Mouse (Mus musculus) MEL (cell line): ENCODE measurements around the gene Kcna6. TPM values are rescaled to one million over a fixed set of nuclear protein-coding genes. Genes with fewer than 3 reads are reported as not detected.

Experiments used
- DNase-seq: peaks from one replicate; pipeline ENCODE4 v3.0.0; 2011; ENCODE audit warnings: low read depth, low spot score
- H3K27ac ChIP-seq: 2 replicates; pipeline ENCODE4 v1.5.1; 2012; ENCODE audit warnings: low read depth, mild to moderate bottlenecking, control low read depth, low read length, moderate library complexity; ENCODE audit not compliant: control insufficient read depth
- H3K27me3 ChIP-seq, 2 experiments: fragments of 150-350 bp in 1 of 2; sonication (generic) in 1 of 2; 2 replicates each; pipeline ENCODE4 v1.6.1; 2012; ENCODE audit warnings: low read length in 2 of 2, mild to moderate bottlenecking in 2 of 2, improper control_type of control experiment in 1 of 2, moderate library complexity in 1 of 2; ENCODE audit not compliant: insufficient read depth in 2 of 2, control insufficient read depth in 1 of 2
- H3K36me3 ChIP-seq, 2 experiments: 2 replicates each; pipeline ENCODE4 v1.6.1; 2012 to 2014; ENCODE audit warnings: low read length in 2 of 2, improper control_type of control experiment in 1 of 2, inconsistent platforms in 1 of 2, mild to moderate bottlenecking in 1 of 2; ENCODE audit not compliant: insufficient read depth in 2 of 2, control insufficient read depth in 1 of 2
- H3K4me1 ChIP-seq, 2 experiments: fragments of 150-350 bp in 1 of 2; sonication (generic) in 1 of 2; 2 replicates each; pipeline ENCODE4 v1.6.1; 2012; ENCODE audit warnings: low read length in 2 of 2, improper control_type of control experiment in 1 of 2, mild to moderate bottlenecking in 1 of 2; ENCODE audit not compliant: insufficient read depth in 2 of 2, control insufficient read depth in 1 of 2
- H3K4me3 ChIP-seq, 2 experiments: fragments of 150-350 bp in 1 of 2; sonication (generic) in 1 of 2; 2 replicates each; pipeline ENCODE4 v1.5.1; 2012; ENCODE audit warnings: low read depth in 2 of 2, low read length in 2 of 2, mild to moderate bottlenecking in 2 of 2, moderate library complexity in 2 of 2, control low read depth in 1 of 2, improper control_type of control experiment in 1 of 2; ENCODE audit not compliant: control insufficient read depth in 1 of 2, insufficient read depth in 1 of 2
- H3K79me2 ChIP-seq: 2 replicates; pipeline ENCODE4 v1.6.1; 2012; ENCODE audit warnings: mild to moderate bottlenecking, low read length, moderate library complexity; ENCODE audit not compliant: control insufficient read depth, poor library complexity, insufficient read depth
- H3K9ac ChIP-seq: 2 replicates; pipeline ENCODE4 v1.6.1; 2012; ENCODE audit warnings: low read depth, mild to moderate bottlenecking, control low read depth, low read length, moderate library complexity; ENCODE audit not compliant: control insufficient read depth, poor library complexity, severe bottlenecking
- H3K9me3 ChIP-seq: fragments of 150-350 bp; sonication (generic); replicated peaks from 2 replicates; pipeline ENCODE4 v1.6.1; 2012; ENCODE audit warnings: mild to moderate bottlenecking, low read length, improper control_type of control experiment, moderate library complexity; ENCODE audit not compliant: insufficient read depth
- CTCF ChIP-seq, 3 experiments: IDR thresholded peaks in 2 of 3; conservative IDR thresholded peaks in 1 of 3; 2 replicates each; pipeline ENCODE4 v1.5.1; 2011 to 2012; ENCODE audit warnings: low read length in 3 of 3, low read depth in 2 of 3, mild to moderate bottlenecking in 2 of 3, improper control_type of control experiment in 1 of 3, inconsistent platforms in 1 of 3, mixed read lengths in 1 of 3, moderate library complexity in 1 of 3; ENCODE audit not compliant: control insufficient read depth in 1 of 3, insufficient read depth in 1 of 3, poor library complexity in 1 of 3, severe bottlenecking in 1 of 3
- E2F4 ChIP-seq: IDR thresholded peaks from 2 replicates; pipeline ENCODE4 v1.6.1; 2011; ENCODE audit warnings: low read depth, low read length, improper control_type of control experiment, borderline replicate concordance
- EP300 ChIP-seq, 2 experiments: IDR thresholded peaks; 2 replicates each; pipeline ENCODE4 v1.6.1; 2011; ENCODE audit warnings: improper control_type of control experiment in 2 of 2, low read length in 2 of 2, low read depth in 1 of 2, mild to moderate bottlenecking in 1 of 2
- GABPA ChIP-seq: IDR thresholded peaks from 2 replicates; pipeline ENCODE4 v1.6.1; 2012; ENCODE audit warnings: low read depth, mild to moderate bottlenecking, inconsistent platforms, low read length, improper control_type of control experiment, moderate library complexity
- GATA1 ChIP-seq: IDR thresholded peaks from 2 replicates; pipeline ENCODE4 v1.6.1; 2011; ENCODE audit warnings: low read depth, low read length, improper control_type of control experiment
- KAT2A ChIP-seq: conservative IDR thresholded peaks from 2 replicates; pipeline ENCODE4 v1.6.1; 2012; ENCODE audit warnings: low read depth, low read length, improper control_type of control experiment, inconsistent platforms
- MAFK ChIP-seq: IDR thresholded peaks from 2 replicates; pipeline ENCODE4 v1.6.1; 2011; ENCODE audit warnings: low read depth, mild to moderate bottlenecking, low read length, improper control_type of control experiment, borderline replicate concordance
- MAX ChIP-seq: IDR thresholded peaks from 2 replicates; pipeline ENCODE4 v1.6.1; 2011; ENCODE audit warnings: low read length, improper control_type of control experiment
- MAZ ChIP-seq: IDR thresholded peaks from 2 replicates; pipeline ENCODE4 v1.6.1; 2012; ENCODE audit warnings: low read depth, mild to moderate bottlenecking, inconsistent platforms, low read length, improper control_type of control experiment
- NELFE ChIP-seq: IDR thresholded peaks from 2 replicates; pipeline ENCODE4 v1.6.1; 2011; ENCODE audit warnings: low read depth, low read length, improper control_type of control experiment
- NRF1 ChIP-seq: IDR thresholded peaks from 2 replicates; pipeline ENCODE4 v1.6.1; 2014; ENCODE audit warnings: low read depth, mild to moderate bottlenecking, inconsistent platforms, low read length, improper control_type of control experiment, moderate library complexity; ENCODE audit not compliant: poor library complexity, insufficient read depth, severe bottlenecking
- POLR2AphosphoS2 ChIP-seq: IDR thresholded peaks from 2 replicates; pipeline ENCODE4 v1.6.1; 2011; ENCODE audit warnings: low read length, improper control_type of control experiment
- RAD21 ChIP-seq: IDR thresholded peaks from 2 replicates; pipeline ENCODE4 v1.6.1; 2011; ENCODE audit warnings: mild to moderate bottlenecking, low read depth, low read length, improper control_type of control experiment
- RCOR1 ChIP-seq: IDR thresholded peaks from 2 replicates; pipeline ENCODE4 v1.6.1; 2012; ENCODE audit warnings: low read depth, mild to moderate bottlenecking, inconsistent platforms, low read length, improper control_type of control experiment
- SIN3A ChIP-seq: IDR thresholded peaks from 2 replicates; pipeline ENCODE4 v1.6.1; 2012; ENCODE audit warnings: low read length, improper control_type of control experiment, inconsistent platforms
- SMC3 ChIP-seq: IDR thresholded peaks from 2 replicates; pipeline ENCODE4 v1.6.1; 2011; ENCODE audit warnings: low read depth, low read length, improper control_type of control experiment
- TAL1 ChIP-seq: IDR thresholded peaks from 2 replicates; pipeline ENCODE4 v1.6.1; 2012; ENCODE audit warnings: mild to moderate bottlenecking, inconsistent platforms, low read length, moderate library complexity, mixed read lengths
- TCF12 ChIP-seq: IDR thresholded peaks from 2 replicates; pipeline ENCODE4 v1.6.1; 2014; ENCODE audit warnings: low read depth, mild to moderate bottlenecking, inconsistent platforms, low read length, improper control_type of control experiment, moderate library complexity
- USF1 ChIP-seq: IDR thresholded peaks from 2 replicates; pipeline ENCODE4 v1.6.1; 2014; ENCODE audit warnings: low read depth, mild to moderate bottlenecking, inconsistent platforms, low read length, improper control_type of control experiment, moderate library complexity
- ZC3H11A ChIP-seq: IDR thresholded peaks from 2 replicates; pipeline ENCODE4 v1.6.1; 2012; ENCODE audit warnings: low read depth, mild to moderate bottlenecking, inconsistent platforms, low read length, improper control_type of control experiment
- ZMIZ1 ChIP-seq: IDR thresholded peaks from 2 replicates; pipeline ENCODE4 v1.6.1; 2012; ENCODE audit warnings: low read depth, mild to moderate bottlenecking, inconsistent platforms, low read length, improper control_type of control experiment, moderate library complexity
- polyA plus RNA-seq, 2 experiments: library from polyadenylated mRNA; stranded (reverse) in 1 of 2; unstranded in 1 of 2; fragments of >175 nt in 1 of 2; fragments of >200 nt in 1 of 2; gene quantifications; 2 replicates each; pipeline versions ENCODE4 v1.2.1 to v1.2.4; 2012; ENCODE audit warnings: low replicate concordance in 2 of 2, low read depth in 1 of 2; ENCODE audit not compliant: insufficient read length in 2 of 2, insufficient read depth in 1 of 2, missing spikeins in 1 of 2
- total RNA-seq: library from RNA; depleted of rRNA; stranded (reverse); fragments of 300-350 nt; gene quantifications from 2 replicates; pipeline ENCODE4 v1.2.3, GENCODE M21; 2012

The Kcna6 gene
- total and polyA plus RNA-seq, 3 experiments, result not detected

DNA sequence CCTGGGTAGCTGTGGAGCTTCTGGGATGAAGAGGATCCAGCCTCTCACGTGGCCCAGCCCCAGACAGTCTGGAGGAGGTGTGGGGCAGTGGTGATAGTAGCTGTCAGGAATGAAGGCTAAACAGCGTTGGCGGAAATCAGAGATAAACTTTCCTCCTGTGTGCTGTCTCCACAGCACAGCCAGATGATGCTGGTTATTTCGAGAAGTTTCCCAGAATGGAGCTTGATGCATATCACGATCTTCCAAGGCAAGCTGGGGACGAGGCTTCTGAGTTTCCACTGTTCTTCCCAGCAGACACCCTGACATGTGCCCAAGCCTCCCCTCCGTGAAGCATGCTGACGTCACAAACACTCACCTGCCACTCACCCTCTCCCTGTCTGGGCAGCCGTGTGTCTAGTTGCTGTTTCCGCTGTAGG is 43.2 kb upstream of the Kcna6 start:
- no peaks in the 10 kb centered on the region for H3K36me3 ChIP-seq
- no peaks in the 10 kb centered on the region for H3K27me3 ChIP-seq
- no peak for DNase-seq
- no peaks in the 10 kb centered on the region for H3K9me3 ChIP-seq
- TF ChIP-seq MAFK (no peak), RAD21 (no peak), NELFE (no peak), GATA1 (no peak), KAT2A (no peak), SMC3 (no peak), TAL1 (no peak), GABPA (no peak), ZMIZ1 (no peak), CTCF (IDR thresholded peaks at IDR 0.05 in 2 of 3, conservative IDR thresholded peaks at IDR 0.05 in 1 of 3; ENCODE audit: control insufficient read depth in 1 of 3, insufficient read depth in 1 of 3, low read depth in 2 of 3, low read length in 3 of 3, poor library complexity in 1 of 3, severe bottlenecking in 1 of 3) (no peak), E2F4 (no peak), EP300 (IDR thresholded peaks at IDR 0.05; ENCODE audit: low read depth in 1 of 2, low read length in 2 of 2) (no peak), POLR2AphosphoS2 (no peak), TCF12 (no peak)
- H3K4me1 ChIP-seq, result no peaks in the 10 kb centered on the region
- no peak overlapping the region for H3K9ac ChIP-seq
- no peaks in the 10 kb centered on the region for H3K79me2 ChIP-seq
- no peak overlapping the region for H3K4me3 ChIP-seq
- no peak overlapping the region for H3K27ac ChIP-seq

DNA sequence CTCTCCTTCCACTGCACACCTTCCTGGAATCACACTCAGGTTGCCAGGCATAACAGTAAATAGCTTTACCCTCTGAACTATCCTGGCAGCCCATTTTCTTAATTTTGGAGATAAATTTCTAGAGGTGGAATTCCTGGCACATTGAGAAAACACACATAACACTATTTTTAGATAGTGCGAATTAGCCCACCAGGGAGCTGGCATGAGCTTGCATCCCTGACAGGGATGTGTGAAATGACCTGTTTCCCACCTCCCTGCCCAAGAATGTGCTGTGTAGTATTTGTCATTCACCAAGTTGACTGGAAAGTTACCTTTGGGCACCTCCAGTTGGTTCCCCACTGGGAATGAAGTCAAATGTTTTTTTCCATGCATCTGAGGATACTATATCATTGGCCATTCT is 42.6 kb upstream of the Kcna6 start:
- H3K4me3 ChIP-seq, result no peak overlapping the region
- H3K79me2 ChIP-seq, result no peaks in the 10 kb centered on the region
- H3K27ac ChIP-seq, result no peak overlapping the region
- H3K27me3 ChIP-seq, result no peaks in the 10 kb centered on the region
- no peak for DNase-seq
- H3K9ac ChIP-seq, result no peak overlapping the region
- no peak for TF ChIP-seq RCOR1
- no peaks in the 10 kb centered on the region for H3K9me3 ChIP-seq
- no peaks in the 10 kb centered on the region for H3K4me1 ChIP-seq
- H3K36me3 ChIP-seq, result no peaks in the 10 kb centered on the region

DNA sequence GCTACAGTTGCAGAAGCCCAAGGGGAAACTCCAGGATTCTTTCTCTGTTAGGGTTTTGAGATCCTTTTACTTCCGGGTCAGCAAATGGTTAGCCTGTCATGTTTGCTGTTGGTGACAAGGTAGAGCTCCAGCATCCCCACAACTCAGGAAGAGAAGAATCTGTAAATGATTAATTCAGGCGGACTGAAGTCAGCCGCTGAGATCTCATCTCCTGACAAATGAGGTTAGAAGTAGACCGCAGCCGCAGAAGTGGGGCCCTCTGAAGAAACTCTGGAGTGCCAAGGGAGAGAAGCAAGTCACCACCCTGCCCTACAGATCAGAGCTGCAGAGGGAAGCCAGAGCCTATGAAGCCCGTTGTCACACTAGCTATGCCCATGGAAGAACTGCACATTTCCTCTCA is 37.4 kb upstream of the Kcna6 start:
- Histone ChIP-seq H3K27me3 (no peaks in the 10 kb centered on the region), H3K36me3 (no peaks in the 10 kb centered on the region), H3K4me1 (no peaks in the 10 kb centered on the region), H3K79me2 (no peaks in the 10 kb centered on the region), H3K9ac (no peak overlapping the region), H3K9me3 (no peaks in the 10 kb centered on the region), H3K4me3 (no peak overlapping the region), H3K27ac (no peak overlapping the region)
- TF ChIP-seq NRF1 (no peak), ZMIZ1 (no peak), USF1 (no peak), RCOR1 (no peak), RAD21 (no peak), KAT2A (no peak), MAX (no peak), SIN3A (no peak), ZC3H11A (no peak), GABPA (no peak), E2F4 (no peak), NELFE (no peak), MAZ (no peak)
- no peak for DNase-seq
